Mouse (Mus musculus) embryo, embryonic 9.5 days (tissue): ENCODE measurements around the gene Fry.

Source experiments
- DNase-seq: peaks from one replicate; pipeline ENCODE4 v3.0.0-alpha.2; 2017; ENCODE audit errors: extremely low spot score

The Fry gene

GRCm38 (mm10) chr5:150173869-150174268 lies 55.4 kb downstream of the Fry start:
- DNase-seq = no peak

DNA sequence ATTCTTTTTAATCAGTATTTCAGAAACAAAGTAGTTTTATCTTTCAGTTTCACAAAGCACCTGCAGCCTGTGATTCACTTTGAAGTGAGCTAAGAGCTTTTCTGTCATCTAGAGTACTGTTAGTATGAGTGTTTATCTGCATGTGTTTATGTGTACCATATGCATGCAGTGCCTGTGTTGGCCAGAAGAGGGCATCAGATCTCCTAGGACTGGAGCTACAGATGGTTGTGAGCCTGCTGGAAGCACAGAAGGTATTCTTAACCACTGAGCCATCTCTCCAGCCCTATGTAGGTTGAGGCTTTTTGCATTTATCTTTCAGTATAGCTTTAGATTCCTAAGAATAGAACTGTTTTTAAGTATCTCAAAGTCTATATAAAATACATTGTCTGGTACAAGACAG lies 56.5 kb downstream of the Fry start:
- no peak for DNase-seq

GRCm38 (mm10) chr5:150176251-150177015 lies 58.0 kb downstream of the Fry start:
- no peak for DNase-seq

GRCm38 (mm10) chr5:150177757-150178156 lies 59.3 kb downstream of the Fry start:
- DNase-seq = no peak

DNA sequence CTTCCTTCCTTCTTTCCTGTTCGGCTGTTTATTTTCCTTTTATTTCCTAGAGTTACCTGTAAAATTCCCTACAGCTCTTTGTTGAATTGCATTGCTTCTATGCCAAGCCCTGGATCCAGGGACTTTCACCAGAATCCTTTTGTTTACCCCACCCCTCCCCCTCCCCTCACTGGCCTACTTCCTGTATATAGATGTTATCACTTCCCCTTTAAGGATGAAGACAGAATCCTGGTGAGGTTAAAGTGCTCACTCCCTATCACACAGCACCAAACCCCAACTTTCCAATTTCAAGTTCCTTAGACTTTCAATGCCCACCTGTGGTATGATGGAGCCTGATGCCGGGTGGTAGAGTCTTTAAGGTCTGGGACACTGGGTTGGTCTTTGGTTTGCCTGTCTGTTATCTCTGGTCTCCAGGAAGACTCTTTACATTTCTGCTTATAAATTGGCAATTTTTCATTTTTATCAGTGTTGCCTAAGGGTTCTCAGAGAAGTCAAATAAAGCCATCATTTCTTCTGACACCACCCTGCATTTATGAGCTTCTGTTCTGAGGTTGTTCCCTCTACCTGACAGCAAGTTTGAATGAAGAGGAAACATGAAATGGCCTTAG lies 59.9 kb downstream of the Fry start:
- no peak for DNase-seq

GRCm38 (mm10) chr5:150180985-150181607 lies 62.7 kb downstream of the Fry start:
- no peak for DNase-seq

- no peak for DNase-seq
These were observed 66.5 kb downstream of the Fry start for GRCm38 (mm10) chr5:150184959-150185358.

GRCm38 (mm10) chr5:150186121-150186520 lies 67.7 kb downstream of the Fry start:
- DNase-seq = no peak

GRCm38 (mm10) chr5:150186676-150187075 lies 68.2 kb downstream of the Fry start:
- DNase-seq = no peak

GRCm38 (mm10) chr5:150188031-150188430 lies 69.6 kb downstream of the Fry start:
- DNase-seq = no peak

DNA sequence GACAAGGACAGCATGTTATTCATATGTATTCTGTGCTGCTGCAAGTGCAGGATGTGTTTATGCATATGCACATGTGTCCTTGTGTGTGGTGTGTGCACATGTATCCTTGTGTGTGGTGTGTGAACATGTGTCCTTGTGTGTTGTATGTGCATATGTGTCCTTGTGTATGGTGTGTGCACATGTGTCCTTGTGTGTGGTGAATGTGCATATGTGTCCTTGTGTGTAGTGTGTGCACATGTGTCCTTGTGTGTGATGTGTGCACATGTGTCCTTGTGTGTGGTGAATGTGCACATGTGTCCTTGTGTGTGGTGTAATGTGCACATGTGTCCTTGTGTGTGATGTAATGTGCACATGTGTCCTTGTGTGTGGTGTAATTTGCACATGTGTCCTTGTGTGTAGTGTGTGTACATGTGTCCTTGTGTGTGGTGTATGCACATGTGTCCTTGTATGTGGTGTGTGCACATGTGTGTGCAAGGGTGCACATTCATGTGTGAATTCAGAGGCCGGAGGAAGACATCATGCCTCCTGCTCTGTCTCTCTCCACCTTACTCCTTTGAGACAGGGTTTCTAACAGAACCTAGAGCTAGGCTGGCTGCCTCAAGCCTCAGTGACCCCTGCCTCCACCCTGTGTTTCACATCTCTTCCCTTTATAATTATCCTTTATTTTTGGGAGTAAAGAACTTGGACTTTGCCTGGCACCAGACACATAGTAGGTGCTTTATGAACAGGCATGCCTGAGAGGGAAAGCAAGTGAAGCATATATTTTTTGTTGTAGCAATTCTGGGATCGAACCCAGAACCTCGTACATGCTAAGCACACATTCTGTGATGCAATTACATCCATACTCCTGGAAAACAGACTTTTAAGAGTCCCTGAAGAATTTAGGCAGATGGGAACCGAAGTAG lies 72.3 kb downstream of the Fry start:
- no peak for DNase-seq

DNA sequence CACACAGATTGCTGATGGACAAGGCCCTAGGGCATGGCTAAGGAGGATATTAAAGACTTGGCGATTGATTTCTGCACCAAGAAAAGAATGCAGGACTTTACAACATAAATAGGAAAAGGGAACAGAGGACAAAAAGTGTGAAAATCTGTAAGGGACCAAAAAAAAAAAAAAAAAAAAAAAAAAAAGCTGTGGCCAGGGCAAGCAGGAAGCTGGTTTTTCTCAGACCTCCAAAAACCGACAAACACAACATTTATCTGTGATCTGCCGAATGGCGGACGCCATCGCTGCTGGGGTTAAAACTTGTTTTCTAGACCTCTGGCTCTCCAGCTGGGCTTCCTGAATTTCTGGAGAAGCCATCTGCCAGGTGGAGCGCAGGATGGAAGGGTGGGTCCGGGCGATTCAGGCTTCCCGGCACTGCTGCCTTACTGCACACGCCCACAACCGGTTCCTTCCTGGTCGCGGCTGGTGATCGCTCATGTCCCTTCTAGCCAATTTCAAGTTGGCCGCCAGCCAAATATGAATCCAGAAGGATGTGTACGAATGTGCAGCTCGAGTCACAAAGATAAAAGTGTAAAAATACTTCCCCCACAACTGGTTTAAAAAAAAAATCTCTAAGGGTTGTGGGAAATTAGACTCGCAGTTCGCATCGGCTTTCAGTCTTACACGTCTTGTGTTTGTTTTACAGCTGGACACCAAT lies 77.2 kb downstream of the Fry start:
- DNase-seq = peak; percentile 37

- DNase-seq = peak; percentile 65
These were observed 77.8 kb downstream of the Fry start for GRCm38 (mm10) chr5:150196211-150196585.

DNA sequence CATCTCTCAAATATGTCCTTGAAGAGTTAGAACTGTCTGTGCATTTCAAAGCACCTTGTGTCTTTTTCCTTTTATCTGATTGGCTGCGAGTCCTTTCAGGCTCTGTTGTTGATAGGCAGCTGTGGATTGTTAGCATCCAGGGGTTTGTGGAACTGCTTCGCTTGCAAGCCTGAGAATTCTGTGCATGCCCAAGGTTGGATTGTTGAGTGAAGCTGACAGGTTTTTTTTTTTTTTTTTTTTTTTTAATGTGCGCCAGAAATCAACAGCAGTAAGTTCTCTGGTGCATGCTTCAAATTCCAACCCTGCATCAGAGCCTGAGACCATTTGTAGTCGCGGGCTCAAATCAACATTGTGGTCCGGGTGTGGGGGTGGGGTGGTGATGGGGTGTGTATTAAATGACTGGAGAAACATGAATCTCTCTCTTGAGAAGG lies 78.5 kb downstream of the Fry start:
- peak; percentile 12 for DNase-seq

- DNase-seq = no peak
These were observed 88.3 kb downstream of the Fry start for GRCm38 (mm10) chr5:150206749-150207148.

DNA sequence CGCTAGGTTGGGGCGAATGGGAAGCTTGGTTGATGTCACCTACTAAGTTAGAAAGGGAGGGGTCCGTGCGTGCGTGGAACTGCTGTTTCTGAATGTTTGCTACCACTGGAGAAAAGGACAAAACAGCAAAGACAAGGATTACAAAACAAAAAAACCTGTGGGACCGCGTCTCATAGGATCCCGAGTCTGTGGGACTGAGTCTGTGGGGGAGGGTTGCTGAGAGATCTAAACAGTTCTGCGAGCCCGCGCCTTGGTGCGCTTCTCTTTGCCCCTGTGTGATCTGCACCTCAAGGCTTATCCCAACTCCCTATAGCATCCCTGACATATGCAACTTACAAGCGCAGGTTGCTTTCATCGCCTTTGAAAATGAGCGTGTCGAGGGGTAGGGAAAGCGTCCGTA lies 89.2 kb downstream of the Fry start:
- no peak for DNase-seq

GRCm38 (mm10) chr5:150208009-150208408 lies 89.6 kb downstream of the Fry start:
- no peak for DNase-seq

DNA sequence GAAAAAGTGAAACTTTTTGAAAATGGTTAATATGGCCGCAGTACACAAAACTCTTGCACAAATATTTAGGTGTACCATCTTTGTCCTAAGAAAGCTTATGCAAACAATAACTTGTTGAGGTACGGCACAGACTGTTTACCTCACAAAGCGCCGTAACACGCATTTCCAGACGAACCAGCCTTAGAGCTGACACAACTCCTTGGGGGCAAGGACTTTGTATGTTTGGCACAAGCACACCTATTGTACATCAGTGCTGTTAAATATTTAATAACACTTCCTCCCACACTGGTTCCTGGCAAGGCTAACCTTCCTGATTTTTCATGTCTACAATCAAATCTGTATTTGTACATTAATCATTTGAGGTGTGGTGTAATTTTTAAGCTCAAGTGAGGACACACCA lies 95.6 kb downstream of the Fry start:
- DNase-seq = no peak

DNA sequence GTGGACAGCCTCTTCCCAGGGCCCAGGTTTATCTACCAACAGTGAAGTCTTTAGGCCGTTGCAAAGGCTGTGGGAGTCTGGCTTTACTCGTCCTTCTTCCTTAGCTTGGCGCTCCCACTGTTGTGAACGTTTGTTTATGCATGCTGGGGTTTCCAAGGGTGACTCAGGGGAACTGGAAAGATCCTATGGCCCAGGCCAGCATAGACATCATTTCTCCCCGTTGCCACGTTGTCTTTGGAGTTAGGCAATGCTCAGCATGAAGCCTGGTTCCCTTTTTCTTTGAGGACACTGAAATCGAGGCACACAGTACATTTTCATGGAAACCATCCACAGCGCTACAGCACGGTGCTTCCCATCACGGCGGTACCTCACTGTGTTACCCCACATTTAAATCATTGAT lies 97.6 kb downstream of the Fry start:
- no peak for DNase-seq

- no peak for DNase-seq
These were observed 101.0 kb downstream of the Fry start for GRCm38 (mm10) chr5:150219457-150219856.

DNA sequence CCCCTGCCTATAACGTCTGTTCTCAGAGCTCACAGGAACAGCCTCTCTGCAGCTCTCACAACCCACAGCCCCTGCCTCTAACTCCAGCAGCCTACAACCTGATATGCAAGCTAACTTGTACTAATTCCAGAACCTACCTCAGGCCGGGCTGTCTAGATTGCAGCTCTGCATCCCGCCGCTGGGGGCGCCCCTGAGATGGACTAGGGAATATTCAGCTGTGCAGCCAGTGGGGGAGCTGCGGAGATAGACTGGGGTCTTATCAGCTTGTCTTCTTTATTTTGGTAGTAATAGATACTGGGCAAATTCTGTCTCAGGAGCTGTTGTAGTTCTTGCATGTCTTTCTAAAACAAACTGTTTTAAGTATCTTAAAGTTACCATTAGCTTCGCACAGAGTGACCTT lies 101.9 kb downstream of the Fry start:
- DNase-seq = peak; percentile 40
